Mouse (Mus musculus) ES-E14 (cell line): ENCODE results near the gene Cyp2f2.
A peak's percentile ranks its signal among the peaks of the same experiment; 100 is the strongest.

Experiments used
- CHD2 ChIP-seq: IDR thresholded peaks from 2 replicates; pipeline ENCODE4 v1.6.1; 2014; ENCODE audit warnings: mild to moderate bottlenecking, low read depth, low read length, inconsistent platforms
- HCFC1 ChIP-seq: IDR thresholded peaks from 2 replicates; pipeline ENCODE4 v1.6.1; 2012; ENCODE audit warnings: low read length, inconsistent platforms, borderline replicate concordance; ENCODE audit not compliant: insufficient read depth
- MAFK ChIP-seq: IDR thresholded peaks from 2 replicates; pipeline ENCODE4 v1.6.1; 2014; ENCODE audit warnings: mild to moderate bottlenecking, low read depth, low read length, inconsistent platforms; ENCODE audit not compliant: insufficient read depth
- ZC3H11A ChIP-seq: IDR thresholded peaks from 2 replicates; pipeline ENCODE4 v1.6.1; 2012; ENCODE audit warnings: low read depth, mild to moderate bottlenecking, inconsistent platforms, low read length, borderline replicate concordance
- ZNF384 ChIP-seq: IDR thresholded peaks from 2 replicates; pipeline ENCODE4 v1.6.1; 2012; ENCODE audit warnings: low read depth, low read length, inconsistent platforms

DNA sequence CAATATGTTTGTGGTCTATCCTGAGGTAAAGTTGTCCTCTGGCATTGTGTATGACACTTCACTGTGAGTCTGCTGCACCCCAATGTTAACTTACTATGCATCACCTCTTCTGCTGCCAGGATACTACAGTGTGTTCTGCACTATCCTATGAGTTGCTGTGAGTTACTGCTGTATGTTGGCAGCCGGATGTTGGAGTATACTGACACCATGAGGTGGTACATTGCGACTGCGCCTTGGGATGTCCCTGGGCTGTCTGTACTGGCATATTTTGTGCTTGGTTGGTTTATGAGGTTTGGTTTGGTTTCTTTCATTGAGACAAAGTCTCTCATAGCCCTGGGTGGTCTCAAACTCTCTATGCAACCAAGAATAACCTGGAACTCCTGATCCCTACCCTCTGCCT lies 8.5 kb downstream of the Cyp2f2 start:
- TF ChIP-seq ZC3H11A, result peak; percentile 95
- no peak for TF ChIP-seq ZNF384
- no peak for TF ChIP-seq CHD2
- no peak for TF ChIP-seq MAFK
- no peak for TF ChIP-seq HCFC1
